Mouse (Mus musculus) intestine, postnatal 0 days (tissue): ENCODE data around the gene Kifc1. TPM values are rescaled to one million over a fixed set of nuclear protein-coding genes. Genes with fewer than 3 reads are reported as not detected.
"Not testable (repeated sequence)": the region's sequence is repeated elsewhere in the genome, so short reads cannot be mapped to it uniquely, and the experiment has no call there.

Experiments used
- ATAC-seq: fragments of 200-750 bp; cut with Nextera tagmentation; 2 replicates; pipeline ENCODE4 v1.8.0; 2017; ENCODE audit warnings: mild to moderate bottlenecking, moderate TSS enrichment, moderate library complexity
- H3K27ac ChIP-seq: fragments of 300-500 bp; sonication (generic); 2 replicates; pipeline ENCODE4 v1.5.1; 2014; ENCODE audit warnings: mild to moderate bottlenecking, low read depth, low read length, moderate library complexity
- H3K27me3 ChIP-seq: fragments of 300-500 bp; sonication (generic); replicated peaks from 2 replicates; pipeline ENCODE4 v1.6.1; 2014; ENCODE audit warnings: low read length, mixed read lengths; ENCODE audit not compliant: control insufficient read depth, insufficient read depth
- H3K36me3 ChIP-seq: fragments of 300-500 bp; sonication (generic); 2 replicates; pipeline ENCODE4 v1.6.1; 2014; ENCODE audit warnings: mild to moderate bottlenecking, moderate library complexity; ENCODE audit not compliant: control insufficient read depth, insufficient read depth
- H3K4me1 ChIP-seq: fragments of 300-500 bp; sonication (generic); replicated peaks from 2 replicates; pipeline ENCODE4 v1.6.1; 2014; ENCODE audit warnings: antibody characterized with exemption, low read length, mixed read lengths; ENCODE audit not compliant: control insufficient read depth, insufficient read depth
- H3K4me2 ChIP-seq: fragments of 300-500 bp; sonication (generic); replicated peaks from 2 replicates; pipeline ENCODE4 v1.6.1; 2014; ENCODE audit warnings: low read depth, mild to moderate bottlenecking, moderate library complexity
- H3K4me3 ChIP-seq: fragments of 300-500 bp; sonication (generic); 2 replicates; pipeline ENCODE4 v1.5.1; 2014; ENCODE audit warnings: low read depth, low read length
- H3K9ac ChIP-seq: fragments of 300-500 bp; sonication (generic); 2 replicates; pipeline ENCODE4 v1.6.1; 2014; ENCODE audit warnings: mild to moderate bottlenecking, low read depth, low read length
- H3K9me3 ChIP-seq: fragments of 300-500 bp; sonication (generic); 2 replicates; pipeline ENCODE4 v1.6.1; 2016; ENCODE audit warnings: mixed run types; ENCODE audit not compliant: control insufficient read depth
- CTCF ChIP-seq: sonication (generic); IDR thresholded peaks from 2 replicates; pipeline ENCODE4 v1.5.1; 2016; ENCODE audit warnings: low read depth, mild to moderate bottlenecking, control low read depth, antibody characterized with exemption, moderate library complexity
- WGBS: fragments of 180-500 bp; shearing (Covaris S2); extraction: QIAGEN DNeasy Blood & Tissue Kit; methylation state at CpG from one replicate; pipeline ENCODE4 v1.1.7; 2014; 5-methylcytosine and 5-hydroxymethylcytosine counted together
- polyA plus RNA-seq: library from polyadenylated mRNA; unstranded; fragments of >200 nt; fragmentation: Nextera tagmentation; extraction: Ambion mirVana; gene quantifications from 2 replicates; pipeline ENCODE4 v1.2.1, GENCODE M21; 2015

The Kifc1 gene
- polyA plus RNA-seq, 1 experiment from 2014 or later: 1.7 TPM

- no peak overlapping the region for H3K27ac ChIP-seq
Observed at GRCm38 (mm10) chr17:33902491-33902890, 12.0 kb upstream of the Kifc1 start.

DNA sequence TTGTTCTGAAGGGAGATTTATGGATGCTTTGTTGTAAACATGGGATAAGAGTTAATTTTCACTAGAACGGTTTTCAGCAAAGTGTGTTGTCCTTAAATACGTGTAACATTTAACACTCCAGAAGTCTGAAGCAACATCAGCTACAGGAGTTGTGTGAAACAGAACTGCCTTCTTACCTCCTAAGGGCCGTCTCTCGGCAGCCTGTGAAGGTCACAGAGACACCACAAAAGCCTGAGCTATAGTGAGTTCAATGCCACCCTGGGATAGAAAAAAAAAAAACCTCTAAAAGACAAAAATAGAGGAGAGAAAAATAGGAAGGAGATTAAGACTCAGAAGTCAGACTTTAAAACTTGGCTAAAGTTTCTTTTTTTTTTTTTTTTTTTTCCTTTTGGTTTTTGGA lies 11.6 kb upstream of the Kifc1 start:
- H3K27me3 ChIP-seq: no peaks in the 10 kb centered on the region
- H3K36me3 ChIP-seq: no peaks in the 10 kb centered on the region
- no peaks in the 10 kb centered on the region for H3K9me3 ChIP-seq
- H3K4me3 ChIP-seq: no peak overlapping the region
- TF ChIP-seq CTCF: no peak
- no peak for ATAC-seq
- no peaks in the 10 kb centered on the region for H3K4me1 ChIP-seq
- no peak overlapping the region for H3K27ac ChIP-seq
- no peak overlapping the region for H3K9ac ChIP-seq
- WGBS: 36% methylated on average over 4 of the region's 4 CpGs
- H3K4me2 ChIP-seq: no peak overlapping the region

More at GRCm38 (mm10) chr17:33902491-33902890, 12.0 kb upstream of the Kifc1 start:
- no peak overlapping the region for H3K9ac ChIP-seq
- no peak for TF ChIP-seq CTCF
- no peak overlapping the region for H3K4me2 ChIP-seq
- no peak for ATAC-seq
- no peak overlapping the region for H3K4me3 ChIP-seq
- WGBS: 72% methylated on average over 7 of the region's 7 CpGs
- no peaks in the 10 kb centered on the region for H3K4me1 ChIP-seq
- H3K36me3 ChIP-seq: no peaks in the 10 kb centered on the region
- no peaks in the 10 kb centered on the region for H3K9me3 ChIP-seq
- no peaks in the 10 kb centered on the region for H3K27me3 ChIP-seq

DNA sequence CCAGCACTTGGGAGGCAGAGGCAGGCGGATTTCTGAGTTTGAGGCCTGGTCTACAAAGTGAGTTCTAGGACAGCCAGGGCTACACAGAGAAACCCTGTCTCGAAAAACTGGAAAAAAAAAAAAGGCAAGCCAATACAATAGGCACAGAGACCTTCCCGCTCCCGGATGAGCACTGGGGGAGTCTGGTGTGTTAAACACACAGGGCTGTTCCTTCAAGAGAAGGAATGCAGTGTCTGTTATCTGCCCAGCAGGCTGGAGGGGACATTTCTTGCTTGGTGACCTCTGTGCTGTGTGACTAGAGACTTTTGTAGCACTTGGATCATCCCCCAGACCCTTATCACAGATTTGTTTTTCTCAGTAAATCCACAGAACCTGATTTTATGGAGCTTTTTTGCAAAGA lies 11.2 kb upstream of the Kifc1 start:
- Histone ChIP-seq H3K36me3 (no peaks in the 10 kb centered on the region), H3K4me1 (no peaks in the 10 kb centered on the region)
- WGBS: 55% methylated on average over 4 of the region's 4 CpGs

DNA sequence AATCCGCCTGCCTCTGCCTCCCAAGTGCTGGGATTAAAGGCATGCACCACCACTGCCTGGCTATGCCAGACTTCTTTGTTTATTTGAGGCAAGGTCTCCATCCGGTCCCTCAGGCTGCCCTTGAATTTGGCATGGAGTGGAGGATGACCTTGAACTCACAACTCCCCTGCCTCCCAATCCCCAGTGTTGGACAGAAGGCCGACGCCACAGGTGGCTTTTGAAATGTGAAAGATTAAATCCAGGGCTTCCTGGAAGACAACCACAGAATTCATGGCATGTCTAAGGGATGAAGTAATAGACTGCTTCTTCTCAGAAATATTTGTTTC lies 10.5 kb upstream of the Kifc1 start:
- Histone ChIP-seq H3K4me3 (no peak overlapping the region), H3K9ac (no peak overlapping the region), H3K9me3 (no peaks in the 10 kb centered on the region), H3K36me3 (no peaks in the 10 kb centered on the region), H3K27me3 (no peaks in the 10 kb centered on the region), H3K27ac (no peak overlapping the region), H3K4me1 (no peaks in the 10 kb centered on the region), H3K4me2 (no peak overlapping the region)
- 78% methylated on average over 4 of the region's 4 CpGs for WGBS
- no peak for TF ChIP-seq CTCF
- no peak for ATAC-seq

More for the DNA sequence above, 11.2 kb upstream of the Kifc1 start:
- Histone ChIP-seq H3K27me3 (no peaks in the 10 kb centered on the region), H3K4me3 (no peak overlapping the region), H3K9ac (no peak overlapping the region), H3K27ac (no peak overlapping the region), H3K4me2 (no peak overlapping the region), H3K9me3 (no peaks in the 10 kb centered on the region)
- TF ChIP-seq CTCF: no peak
- ATAC-seq: no peak

DNA sequence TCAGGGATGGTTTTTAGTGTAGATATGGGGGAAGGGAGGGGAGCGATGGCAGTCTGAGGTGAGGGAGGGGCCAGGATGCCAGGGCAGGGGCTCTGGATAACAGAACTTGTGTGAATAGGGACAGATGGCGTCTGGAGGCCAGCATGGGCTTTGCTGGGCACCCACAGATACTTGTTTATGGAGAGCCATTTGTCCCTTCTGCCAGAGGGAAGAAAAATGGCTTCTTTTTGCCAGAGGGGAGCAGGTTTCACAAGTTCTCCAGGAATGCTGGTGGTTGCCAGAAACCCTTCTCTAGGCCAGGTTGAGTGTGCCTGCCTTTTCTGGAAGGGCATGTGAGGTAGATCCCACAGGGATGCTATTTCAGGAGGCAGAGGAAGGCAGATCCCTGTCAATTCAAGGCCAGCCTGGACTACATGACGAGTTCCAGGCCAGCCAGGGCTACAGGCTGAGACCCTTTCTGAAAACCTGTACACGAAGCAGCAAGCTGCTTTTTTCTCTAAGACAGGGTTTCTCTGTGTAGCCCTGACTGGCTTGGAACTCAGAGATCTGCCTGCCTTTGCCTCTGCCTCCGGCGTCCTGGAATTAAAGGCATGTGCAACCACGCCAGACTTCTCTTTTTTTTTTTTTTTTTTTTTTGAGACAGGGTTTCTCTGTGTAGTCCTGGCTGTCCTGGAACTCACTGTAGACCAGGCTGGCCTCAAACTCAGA lies 10.0 kb upstream of the Kifc1 start:
- no peaks in the 10 kb centered on the region for H3K9me3 ChIP-seq
- H3K36me3 ChIP-seq: no peaks in the 10 kb centered on the region
- no peak for TF ChIP-seq CTCF
- no peak overlapping the region for H3K4me2 ChIP-seq
- no peaks in the 10 kb centered on the region for H3K4me1 ChIP-seq
- WGBS: 62% methylated on average over 7 of the region's 7 CpGs
- no peak overlapping the region for H3K27ac ChIP-seq
- no peak overlapping the region for H3K4me3 ChIP-seq
- H3K9ac ChIP-seq: no peak overlapping the region
- no peaks in the 10 kb centered on the region for H3K27me3 ChIP-seq
- no peak for ATAC-seq

DNA sequence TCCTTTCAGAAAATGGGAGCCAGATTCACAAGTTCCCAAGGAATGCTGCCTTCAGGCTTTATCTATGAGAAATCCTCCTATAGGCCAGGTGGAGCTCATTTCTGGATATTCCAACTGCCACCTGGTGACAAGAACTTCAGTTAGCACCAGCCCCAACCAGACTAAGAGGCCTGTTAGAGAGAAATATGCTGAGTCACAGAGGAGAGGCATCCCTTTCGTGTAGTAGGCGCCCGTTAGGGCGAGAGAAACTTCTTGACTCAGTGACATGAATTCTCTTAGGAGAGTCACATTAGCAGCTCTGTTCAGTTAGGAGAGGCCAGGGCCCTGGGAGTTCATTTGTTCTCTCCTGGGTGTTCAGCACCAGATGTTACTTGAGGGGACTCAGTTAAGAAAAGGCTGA lies 9.2 kb upstream of the Kifc1 start:
- H3K27ac ChIP-seq: no peak overlapping the region
- no peak overlapping the region for H3K9ac ChIP-seq
- TF ChIP-seq CTCF: no peak
- no peaks in the 10 kb centered on the region for H3K9me3 ChIP-seq
- no peak for ATAC-seq
- H3K4me1 ChIP-seq: no peaks in the 10 kb centered on the region
- no peaks in the 10 kb centered on the region for H3K36me3 ChIP-seq
- WGBS: 71% methylated on average over 4 of the region's 4 CpGs
- no peak overlapping the region for H3K4me3 ChIP-seq
- H3K27me3 ChIP-seq: no peaks in the 10 kb centered on the region
- H3K4me2 ChIP-seq: no peak overlapping the region

GRCm38 (mm10) chr17:33898193-33898592 lies 7.7 kb upstream of the Kifc1 start:
- not testable (repeated sequence) for H3K27me3 ChIP-seq, ATAC-seq, H3K4me1 ChIP-seq, H3K4me2 ChIP-seq, H3K4me3 ChIP-seq, H3K36me3 ChIP-seq, H3K9ac ChIP-seq, H3K9me3 ChIP-seq, H3K27ac ChIP-seq
- WGBS: 72% methylated on average over 4 of the region's 4 CpGs
